Mouse (Mus musculus): ENCODE results near the gene Dctn3.
"Not testable (repeated sequence)": the region's sequence is repeated elsewhere in the genome, so short reads cannot be mapped to it uniquely, and the experiment has no call there.

Gene Dctn3

DNA sequence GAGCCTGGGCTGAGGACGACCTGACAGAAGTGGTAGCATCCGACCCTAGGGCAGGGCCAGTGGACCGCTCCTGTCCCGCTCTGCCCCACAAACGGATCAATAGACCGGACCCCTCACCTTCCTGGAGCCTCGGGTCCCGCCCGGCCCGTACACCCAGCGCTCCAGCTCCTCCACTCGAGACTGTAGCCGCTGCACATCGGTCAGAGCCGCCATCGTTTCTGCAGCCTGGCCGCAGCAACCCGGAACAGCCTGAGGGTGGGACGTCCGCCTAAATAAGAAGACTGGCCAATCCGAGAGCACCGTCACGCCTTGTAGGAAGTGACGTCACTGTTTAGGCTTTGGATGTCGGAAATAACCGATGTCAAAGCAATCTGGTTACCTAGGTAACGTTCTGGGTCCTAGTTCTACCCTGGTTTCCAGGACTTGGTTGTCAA lies at the start of gene Dctn3:
Gene Dctn3 (minus strand): TSS at position 253 of the 434 bp plus-strand sequence.
- ATAC-seq (ENCODE audit: insufficient number of reproducible peaks, low FRiP score, low TSS enrichment): peak; percentile 97

DNA sequence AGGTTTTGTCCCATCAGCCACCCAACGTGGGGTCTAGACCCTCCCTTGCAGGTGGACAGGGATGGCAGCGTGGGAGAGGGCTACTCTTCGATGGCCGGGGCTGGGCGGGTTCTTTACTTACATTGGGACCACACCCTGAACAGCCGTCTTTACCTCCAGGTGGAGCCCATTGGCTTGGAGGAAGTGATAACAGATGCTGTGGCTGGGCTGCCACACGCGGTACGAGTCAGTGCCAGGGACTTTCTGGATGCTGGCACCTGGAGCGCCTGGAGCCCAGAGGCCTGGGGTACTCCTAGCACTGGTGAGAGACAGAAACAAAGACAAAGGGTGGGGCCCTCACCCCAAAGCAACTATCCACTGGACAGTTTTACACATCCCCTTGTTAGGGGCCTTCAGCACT lies 44.3 kb upstream of the Dctn3 start:
- ATAC-seq (ENCODE audit: insufficient number of reproducible peaks, low FRiP score, low TSS enrichment): not testable (repeated sequence)

DNA sequence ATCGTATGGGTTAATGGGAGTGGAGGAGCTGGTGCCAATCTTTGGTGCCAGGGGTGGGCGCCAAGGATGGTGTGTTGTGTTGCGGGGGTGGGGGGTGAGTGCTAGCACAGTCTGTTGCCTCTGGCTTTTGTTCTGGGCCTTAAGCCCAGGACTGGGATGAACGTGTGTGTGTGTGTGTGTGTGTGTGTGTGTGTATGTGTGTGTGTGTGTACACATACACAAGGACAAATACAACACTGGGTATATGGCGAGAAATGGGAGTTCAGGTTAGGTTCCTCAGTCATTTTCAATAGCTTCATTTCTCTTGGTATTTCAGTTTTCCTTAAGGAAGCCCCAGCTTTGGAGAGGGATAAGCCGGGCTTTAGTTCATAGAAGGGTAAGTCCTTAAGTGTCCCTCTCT lies 40.2 kb upstream of the Dctn3 start:
- not testable (repeated sequence) for ATAC-seq (ENCODE audit: insufficient number of reproducible peaks, low FRiP score, low TSS enrichment)

DNA sequence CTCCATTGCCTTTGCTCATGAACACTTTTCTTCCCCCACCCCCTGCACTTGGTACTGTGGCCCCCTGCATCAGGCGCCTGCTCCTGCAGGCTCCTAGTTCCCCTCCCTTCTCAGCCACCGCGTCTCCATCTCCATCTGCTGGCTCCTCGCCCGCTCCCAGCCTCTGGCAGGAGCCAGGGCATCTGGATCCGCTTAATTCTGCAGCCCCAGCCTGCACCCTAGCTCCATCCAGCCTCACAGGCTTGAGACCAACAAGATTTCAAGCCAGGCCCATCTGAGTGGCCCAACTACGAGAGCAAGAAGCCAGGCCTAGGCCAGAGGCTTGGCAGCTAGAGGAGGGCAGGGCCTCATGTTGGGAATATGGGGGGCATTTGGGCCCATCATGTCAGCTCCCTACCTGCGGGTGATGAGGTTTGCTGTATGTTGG lies 39.7 kb upstream of the Dctn3 start:
- not testable (repeated sequence) for ATAC-seq (ENCODE audit: insufficient number of reproducible peaks, low FRiP score, low TSS enrichment)

DNA sequence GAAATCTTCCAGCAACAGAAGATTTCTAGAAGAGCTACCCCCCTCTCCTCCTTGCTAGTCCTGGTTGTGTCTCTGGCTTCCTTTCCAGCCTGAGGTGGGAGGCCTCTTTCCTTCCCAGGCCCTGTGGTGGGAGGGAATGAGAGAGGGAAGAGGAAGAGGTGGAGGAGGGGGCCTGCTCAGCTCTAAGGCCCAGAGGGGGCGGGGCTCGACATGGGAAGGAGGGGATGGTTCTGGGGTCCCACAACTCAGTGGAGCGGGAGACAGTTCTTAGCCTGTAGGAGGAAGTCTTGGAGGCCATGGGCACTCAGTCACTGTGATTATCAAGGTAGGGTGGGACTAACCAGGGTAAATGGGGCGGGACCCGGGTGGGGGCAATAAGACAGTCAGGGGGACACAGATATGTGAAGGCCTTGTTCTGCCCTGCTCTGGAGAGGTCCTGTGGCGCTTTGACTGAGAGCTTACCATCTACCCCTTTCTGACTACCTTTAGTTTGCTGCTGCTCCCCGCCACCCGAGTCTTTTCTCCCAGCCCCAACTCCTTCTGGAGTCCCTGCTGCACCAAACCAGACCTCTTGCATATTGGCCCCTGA lies 39.2 kb upstream of the Dctn3 start:
- no peak for ATAC-seq (ENCODE audit: insufficient number of reproducible peaks, low FRiP score, low TSS enrichment)

DNA sequence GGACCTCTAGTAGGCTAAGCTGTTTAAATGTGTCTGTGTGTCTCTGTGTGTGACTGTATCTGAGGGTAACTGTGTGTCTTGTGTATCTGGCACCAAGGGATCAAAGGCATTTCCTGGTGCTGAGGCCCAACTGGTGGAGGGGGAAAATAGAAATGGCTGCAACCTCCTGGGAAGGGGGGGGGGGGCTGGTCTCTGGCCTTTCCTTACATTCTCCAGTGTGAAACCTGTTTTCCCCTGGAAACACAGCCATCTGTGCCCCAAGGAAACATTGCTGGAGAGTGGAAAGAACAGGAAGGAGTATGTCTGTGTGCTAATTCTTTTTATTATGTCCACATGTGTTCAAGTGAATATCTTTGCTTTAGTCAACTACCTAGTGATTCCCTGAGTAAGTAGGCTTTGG lies 38.7 kb upstream of the Dctn3 start:
- no peak for ATAC-seq (ENCODE audit: insufficient number of reproducible peaks, low FRiP score, low TSS enrichment)

DNA sequence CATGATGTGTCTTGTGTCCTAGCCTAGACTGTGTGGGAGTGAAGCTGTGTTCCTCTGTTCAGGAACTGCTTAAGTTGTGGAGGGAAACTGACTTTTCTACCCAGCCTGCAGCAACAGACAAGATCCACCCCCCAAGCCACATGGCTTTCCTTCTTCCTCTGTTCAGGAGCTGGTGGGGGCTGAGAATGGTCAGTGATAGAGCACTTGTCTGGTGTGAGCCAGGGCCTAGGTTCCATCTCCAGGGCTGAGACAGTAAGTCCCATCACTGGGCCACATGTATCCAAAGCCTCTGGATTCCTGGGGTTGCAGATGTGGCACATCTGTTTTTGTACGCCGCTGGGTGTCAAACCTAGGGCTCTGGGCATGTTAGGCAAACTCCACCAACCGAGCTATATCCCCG lies 37.9 kb upstream of the Dctn3 start:
- no peak for ATAC-seq (ENCODE audit: insufficient number of reproducible peaks, low FRiP score, low TSS enrichment)

DNA sequence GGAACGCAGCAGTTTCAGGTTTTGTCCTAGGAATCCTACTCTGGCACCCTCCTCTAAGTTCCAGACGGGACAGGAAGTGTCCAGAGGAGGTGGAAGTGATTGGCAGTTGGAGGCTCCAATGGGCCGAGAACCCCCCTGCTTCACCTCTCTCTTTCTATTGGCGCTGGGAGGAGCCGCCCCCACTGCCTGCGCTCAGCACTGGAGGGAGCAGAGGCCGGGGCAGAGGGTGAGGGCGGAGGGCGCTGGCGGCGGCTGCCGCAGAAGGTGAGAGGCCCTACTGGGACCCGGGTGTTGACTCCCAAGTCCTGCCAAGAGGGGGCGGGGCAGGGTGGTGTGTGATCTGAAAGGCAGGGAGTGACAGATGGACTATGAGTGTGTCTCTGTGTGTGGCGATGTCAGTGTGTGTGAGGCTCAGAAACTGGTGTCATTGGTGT lies 37.3 kb upstream of the Dctn3 start:
- peak; percentile 73 for ATAC-seq (ENCODE audit: insufficient number of reproducible peaks, low FRiP score, low TSS enrichment)

DNA sequence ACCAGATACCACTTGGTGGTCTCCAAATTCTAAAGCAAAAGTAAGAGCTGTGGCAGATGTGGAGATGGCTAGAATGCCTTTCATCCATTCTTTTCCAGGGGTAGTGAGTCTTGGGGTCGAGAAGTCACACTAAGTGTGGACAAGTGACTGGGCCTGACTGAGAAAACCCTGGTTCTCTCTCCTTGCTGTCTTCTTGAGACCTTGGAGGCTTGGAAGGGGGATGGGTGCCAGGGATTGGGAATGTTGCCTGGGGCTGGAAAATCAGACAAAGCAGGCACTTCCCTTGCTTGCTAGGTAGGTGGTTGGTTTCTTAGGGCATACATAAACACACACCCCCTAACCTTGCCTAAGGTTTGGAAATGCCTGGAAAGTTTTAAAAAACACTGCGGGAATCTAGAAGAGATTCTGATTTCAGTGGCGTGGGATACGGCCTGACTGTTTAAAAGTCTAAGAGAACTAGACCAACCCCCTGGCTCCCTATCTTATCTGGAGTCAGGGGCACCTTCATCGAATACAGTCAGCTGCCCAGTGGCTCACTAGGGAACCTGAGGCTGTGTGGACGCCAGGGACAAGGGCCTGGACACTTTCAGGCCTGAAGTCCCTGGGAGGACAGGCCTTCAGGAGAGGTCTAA lies 36.8 kb upstream of the Dctn3 start:
- no peak for ATAC-seq (ENCODE audit: insufficient number of reproducible peaks, low FRiP score, low TSS enrichment)

DNA sequence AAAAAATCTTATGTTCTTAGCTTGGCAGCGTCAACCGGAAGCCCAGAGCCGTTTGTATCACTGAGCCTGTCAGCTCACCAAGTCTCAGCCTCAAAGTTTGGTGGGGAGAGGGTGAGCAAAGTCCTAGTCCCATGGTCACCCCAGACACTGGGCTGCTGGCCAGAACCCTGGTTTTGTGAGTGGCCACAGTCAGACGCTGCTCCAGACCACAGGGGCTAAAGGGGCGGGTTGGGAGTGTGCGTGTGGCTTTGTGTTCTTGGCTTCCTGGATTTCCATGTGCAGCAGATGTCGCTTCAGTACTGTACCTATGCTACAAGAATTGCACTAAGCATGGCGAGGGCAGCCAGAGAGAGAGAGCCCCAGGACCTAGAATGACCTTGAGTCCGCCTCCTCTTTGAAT lies 36.2 kb upstream of the Dctn3 start:
- ATAC-seq (ENCODE audit: insufficient number of reproducible peaks, low FRiP score, low TSS enrichment): no peak

DNA sequence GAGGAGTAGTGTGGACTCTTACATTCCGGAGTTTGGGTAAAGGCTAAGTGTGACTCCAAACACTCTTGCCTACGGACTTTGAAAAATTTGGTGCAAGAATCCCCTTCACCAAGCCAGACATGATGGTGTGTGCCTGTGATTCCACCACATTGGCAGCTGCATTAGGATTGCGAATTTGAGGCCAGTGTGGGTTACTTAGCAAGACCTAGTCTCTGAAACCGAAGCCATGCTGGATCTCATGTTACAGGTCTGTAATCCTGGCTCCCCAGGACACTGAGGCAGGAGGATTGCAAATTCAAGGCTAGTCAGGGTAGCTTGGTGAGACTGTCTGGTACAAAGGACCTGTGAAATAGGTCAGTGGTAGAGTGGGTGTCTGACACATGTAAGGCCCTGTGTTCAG lies 35.7 kb upstream of the Dctn3 start:
- ATAC-seq (ENCODE audit: insufficient number of reproducible peaks, low FRiP score, low TSS enrichment): no peak

DNA sequence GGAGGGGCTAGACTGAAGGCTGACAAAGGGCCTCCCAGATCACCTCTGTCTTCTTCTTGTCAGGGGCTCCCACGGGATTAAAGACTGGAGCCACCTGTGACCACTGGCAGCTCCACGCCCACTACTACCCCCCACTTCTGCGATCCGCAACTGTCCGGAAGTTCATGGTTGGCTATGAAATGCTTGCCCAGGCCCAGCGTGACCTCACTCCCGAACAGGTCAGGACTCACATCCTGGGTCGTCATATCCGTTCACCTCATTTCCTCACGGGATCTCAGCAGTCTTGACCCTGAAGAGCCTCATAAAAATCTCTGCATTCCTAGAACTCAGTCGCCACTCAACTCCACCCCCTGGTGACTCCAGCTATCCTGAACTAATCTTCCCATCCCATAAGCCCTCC lies 35.1 kb upstream of the Dctn3 start:
- no peak for ATAC-seq (ENCODE audit: insufficient number of reproducible peaks, low FRiP score, low TSS enrichment)

DNA sequence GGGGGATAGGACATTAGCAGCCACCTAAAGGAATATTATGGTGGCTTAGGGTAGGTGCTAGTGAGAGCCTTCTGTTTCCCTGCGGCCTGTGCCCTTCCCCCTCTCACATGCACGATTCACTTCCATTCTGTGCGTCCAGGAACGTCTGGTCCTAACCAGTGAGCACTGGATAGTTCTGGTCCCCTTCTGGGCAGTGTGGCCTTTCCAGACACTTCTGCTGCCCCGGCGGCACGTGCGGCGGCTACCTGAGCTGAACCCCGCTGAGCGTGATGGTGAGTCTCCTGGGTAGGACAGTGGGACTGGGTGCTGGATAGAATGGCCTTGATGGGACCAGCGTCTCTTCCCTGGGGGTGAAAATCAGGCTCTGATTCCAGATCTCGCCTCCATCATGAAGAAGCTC lies 34.4 kb upstream of the Dctn3 start:
- no peak for ATAC-seq (ENCODE audit: insufficient number of reproducible peaks, low FRiP score, low TSS enrichment)

DNA sequence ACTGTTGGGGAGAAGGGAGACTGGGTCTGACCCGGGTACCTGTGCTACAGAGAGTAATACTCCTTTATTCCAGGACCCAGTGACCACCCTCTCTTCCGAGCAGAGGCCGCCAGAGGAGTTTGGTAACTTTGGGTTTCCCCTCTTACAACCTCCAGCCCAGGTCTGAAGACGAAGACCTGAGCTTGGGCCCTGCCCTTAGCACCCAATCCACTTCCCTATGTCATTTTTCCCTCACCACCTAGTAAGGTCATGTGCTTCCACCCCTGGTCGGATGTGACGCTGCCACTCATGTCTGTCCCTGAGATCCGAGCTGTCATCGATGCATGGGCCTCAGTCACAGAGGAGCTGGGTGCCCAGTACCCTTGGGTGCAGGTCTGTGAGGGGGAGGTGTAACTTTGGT lies 33.5 kb upstream of the Dctn3 start:
- 0 out of 2 replicates have a peak, but pooled peaks have one; percentile 2 for ATAC-seq (ENCODE audit: insufficient number of reproducible peaks, low FRiP score, low TSS enrichment)

DNA sequence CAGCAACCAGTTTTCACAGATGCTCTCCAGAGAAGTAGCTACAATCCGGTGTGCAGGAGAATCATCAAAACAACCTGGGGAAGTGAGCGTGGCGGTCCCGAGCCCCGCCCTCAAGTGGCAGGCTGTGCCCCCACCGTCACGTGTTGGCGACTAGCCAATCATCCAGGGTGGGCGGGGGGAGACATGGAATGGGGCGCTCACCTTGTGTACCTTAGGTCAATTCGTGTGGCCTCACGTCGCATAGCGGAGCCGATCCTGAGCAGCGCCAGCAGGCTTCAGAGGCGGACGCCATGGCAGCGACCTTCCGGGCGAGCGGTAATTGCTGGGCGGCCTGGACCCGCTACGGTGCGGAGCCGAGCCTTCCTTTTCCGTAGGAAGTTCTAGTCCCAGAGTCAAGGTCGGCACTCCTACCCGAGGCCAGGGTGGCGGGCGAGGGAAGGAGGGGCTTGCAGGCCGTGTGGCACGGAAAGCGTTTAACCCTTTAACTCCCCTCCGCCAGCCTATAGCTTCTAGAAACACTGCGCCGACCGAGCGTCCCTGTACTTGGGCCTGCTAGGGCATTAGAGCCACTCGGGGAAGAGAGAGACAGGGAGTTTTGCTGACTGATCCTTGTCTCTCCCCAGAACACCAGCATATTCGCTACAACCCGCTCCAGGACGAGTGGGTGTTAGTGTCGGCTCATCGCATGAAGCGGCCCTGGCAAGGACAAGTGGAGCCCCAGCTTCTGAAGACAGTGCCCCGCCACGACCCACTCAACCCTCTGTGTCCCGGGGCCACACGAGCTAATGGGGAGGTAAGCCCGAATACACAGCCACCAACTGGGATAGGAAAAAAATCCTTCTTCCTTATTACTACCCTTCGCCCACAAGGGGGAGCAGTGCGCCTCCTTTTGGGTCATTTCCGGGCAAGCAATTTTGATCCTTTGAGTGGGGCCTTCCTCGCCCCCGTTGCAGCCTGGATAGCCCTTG lies 32.7 kb upstream of the Dctn3 start, which contains the start of gene Sigmar1:
Gene Sigmar1 (minus strand): TSS at position 820 of the 968 bp plus-strand sequence.
- peak; percentile 29; the same call in 1 of the 2 replicates for ATAC-seq (ENCODE audit: insufficient number of reproducible peaks, low FRiP score, low TSS enrichment)

DNA sequence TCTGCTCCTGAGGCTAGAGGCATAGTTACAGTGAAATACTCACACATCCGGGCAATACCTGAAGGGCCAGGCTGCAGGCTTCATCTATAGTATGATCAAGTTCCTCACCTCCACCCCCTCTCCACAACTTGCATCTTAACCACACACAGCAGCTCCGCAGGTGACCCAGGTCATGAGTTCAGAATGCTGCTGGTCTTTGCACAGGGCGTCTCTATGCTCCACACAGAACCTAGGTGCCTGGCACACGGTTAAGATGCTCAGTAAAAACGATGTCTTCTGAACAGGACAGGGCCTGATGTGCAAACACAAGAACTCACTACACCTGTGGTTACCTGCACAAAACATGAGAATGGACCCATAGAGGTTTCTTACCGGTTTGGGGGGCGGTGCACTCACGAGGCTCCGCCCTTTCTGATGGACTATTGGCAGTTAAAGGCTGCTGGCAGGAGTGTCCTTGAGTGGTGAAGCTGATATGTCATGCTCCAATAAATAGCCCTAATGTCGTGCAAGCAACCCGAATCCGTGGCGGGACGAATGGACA lies 31.9 kb upstream of the Dctn3 start, which contains the start of gene Galt:
Gene Galt (plus strand): TSS at position 432 of the 541 bp plus-strand sequence.
- peak; percentile 52; the same call in 1 of the 2 replicates for ATAC-seq (ENCODE audit: insufficient number of reproducible peaks, low FRiP score, low TSS enrichment)

DNA sequence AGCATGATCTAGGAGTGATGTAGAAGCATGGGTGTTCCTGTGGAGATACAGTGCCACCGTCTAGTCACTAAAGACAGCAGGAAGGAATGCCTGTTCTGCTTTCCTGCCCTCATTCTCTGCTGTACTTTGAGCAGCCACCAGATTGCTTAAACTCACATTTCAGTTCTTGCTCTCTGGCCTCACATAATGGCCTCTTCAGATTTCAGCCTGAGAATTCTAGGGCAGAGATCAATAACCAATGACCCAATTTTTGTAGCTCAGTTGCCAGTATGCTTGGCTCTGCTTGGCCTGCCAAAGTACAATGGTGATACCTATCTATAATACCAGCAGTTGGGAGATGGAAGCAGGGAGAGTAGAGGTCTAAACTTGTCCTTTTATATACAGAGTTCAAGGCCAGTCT lies 22.1 kb upstream of the Dctn3 start:
- ATAC-seq (ENCODE audit: insufficient number of reproducible peaks, low FRiP score, low TSS enrichment): no peak

DNA sequence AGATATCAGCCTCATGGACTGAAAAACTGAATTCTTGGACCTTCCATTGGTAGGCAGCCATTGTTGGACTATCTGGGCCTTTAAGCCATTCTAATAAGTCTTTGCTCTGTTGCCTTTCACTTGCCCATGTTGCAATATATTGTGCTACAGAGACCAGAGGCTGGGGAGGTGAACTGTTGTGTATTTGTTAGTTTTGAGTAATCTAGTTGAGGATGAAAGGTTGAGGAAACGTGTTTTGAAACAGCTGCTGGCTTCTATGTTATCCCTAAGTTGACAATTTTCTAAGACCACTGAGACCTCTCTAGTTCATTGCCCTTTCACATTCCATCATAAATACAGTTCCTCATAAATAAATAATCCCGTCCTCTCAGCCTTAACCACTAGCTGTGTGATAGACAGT lies 21.2 kb upstream of the Dctn3 start:
- no peak for ATAC-seq (ENCODE audit: insufficient number of reproducible peaks, low FRiP score, low TSS enrichment)

DNA sequence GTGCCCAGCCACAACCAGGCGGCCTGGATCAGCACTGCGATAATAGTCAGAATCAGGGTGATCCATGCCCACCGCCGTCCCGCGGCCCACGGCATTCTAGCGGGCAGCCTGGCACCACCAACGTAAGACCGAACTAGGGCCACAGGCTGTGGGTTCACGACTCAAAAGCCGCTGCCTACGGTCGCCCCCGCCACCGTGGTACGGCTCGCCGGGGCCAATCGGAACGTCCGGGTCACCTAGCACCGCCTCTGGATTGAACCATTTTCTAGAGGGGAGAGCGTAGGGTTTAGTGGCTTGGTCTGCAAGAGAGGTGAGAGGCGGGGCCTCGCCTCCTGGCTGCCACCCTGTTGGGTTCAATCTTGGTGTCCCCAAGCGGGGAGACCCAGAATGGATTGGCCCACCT lies 18.2 kb upstream of the Dctn3 start:
- peak; percentile 96 for ATAC-seq (ENCODE audit: insufficient number of reproducible peaks, low FRiP score, low TSS enrichment)

DNA sequence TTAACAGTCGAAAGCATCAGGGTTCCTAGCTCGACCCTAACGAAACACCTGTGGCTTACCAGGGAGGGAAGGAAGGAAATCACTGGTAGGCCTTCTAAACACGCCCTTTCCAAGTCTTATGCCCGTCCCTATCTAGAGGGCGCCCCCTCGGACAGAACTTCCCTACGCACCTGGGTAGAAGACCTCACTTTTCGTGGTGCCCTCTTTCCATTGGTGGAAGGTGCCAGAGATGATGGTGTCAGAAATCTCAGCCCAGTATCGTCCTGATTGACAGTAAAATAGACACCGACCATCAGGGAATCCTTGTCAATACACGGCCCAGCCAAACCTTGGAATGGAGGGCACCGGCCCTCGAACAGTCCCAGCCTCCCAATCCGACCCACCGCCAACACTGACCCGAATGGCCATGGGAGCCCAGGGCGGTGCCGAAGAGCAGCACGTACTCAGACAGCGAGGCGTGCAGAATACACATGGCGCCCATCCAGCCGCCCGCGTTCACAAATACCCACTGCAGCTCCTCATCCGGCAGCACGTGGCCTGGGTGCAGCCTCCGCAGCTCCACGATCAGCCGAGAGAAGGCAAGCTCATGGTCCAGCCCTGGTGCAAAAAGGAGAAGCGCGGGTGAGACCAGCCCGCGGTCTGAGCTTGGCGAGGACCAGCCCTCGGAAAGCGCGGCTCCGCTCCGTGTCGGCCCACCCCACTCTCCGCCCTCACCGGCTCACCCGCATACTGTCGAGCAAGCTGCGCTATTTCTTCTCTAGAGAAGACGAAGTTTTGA lies 17.6 kb upstream of the Dctn3 start:
- peak; percentile 64 for ATAC-seq (ENCODE audit: insufficient number of reproducible peaks, low FRiP score, low TSS enrichment)

All from cerebellum, adult (tissue).